Mouse (Mus musculus) CD8-positive naive resting alpha-beta T cell, adult 2 months (primary cell): ENCODE measurements around the gene Ntn3.

Experiments
- DNase-seq, 2 experiments: peaks; one replicate each; pipeline ENCODE4 v3.0.0; 2022; ENCODE audit warnings: low read depth in 2 of 2, low spot score in 2 of 2

The Ntn3 gene

GRCm38 (mm10) chr17:24209043-24209915 lies at the start of gene Ntn3:
TSS of gene Ntn3 (minus strand) at chr17:24209531.
- DNase-seq: no peak

DNA sequence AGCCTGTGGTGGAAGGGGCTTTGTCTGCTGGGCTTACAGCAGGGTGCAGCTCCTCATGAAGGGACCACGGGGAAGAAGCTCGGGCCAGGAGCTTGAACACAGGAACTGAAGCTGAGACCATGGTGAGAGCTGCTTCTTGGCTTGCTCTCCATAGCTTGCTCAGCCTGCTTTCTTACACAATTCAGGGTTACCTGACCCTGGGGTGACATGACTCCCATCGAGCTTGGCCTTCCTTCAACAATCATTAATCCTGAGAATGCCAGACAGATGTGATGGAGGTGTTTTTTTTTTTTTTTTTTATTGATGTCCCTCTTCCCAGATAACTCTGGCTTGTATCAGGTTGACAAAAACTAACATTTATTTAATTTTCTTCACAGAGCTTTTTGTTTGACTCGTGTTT lies 49.6 kb upstream of the Ntn3 start:
- no peak for DNase-seq

- DNase-seq: no peak
Measured at GRCm38 (mm10) chr17:24252329-24252728, 43.0 kb upstream of the Ntn3 start.

DNA sequence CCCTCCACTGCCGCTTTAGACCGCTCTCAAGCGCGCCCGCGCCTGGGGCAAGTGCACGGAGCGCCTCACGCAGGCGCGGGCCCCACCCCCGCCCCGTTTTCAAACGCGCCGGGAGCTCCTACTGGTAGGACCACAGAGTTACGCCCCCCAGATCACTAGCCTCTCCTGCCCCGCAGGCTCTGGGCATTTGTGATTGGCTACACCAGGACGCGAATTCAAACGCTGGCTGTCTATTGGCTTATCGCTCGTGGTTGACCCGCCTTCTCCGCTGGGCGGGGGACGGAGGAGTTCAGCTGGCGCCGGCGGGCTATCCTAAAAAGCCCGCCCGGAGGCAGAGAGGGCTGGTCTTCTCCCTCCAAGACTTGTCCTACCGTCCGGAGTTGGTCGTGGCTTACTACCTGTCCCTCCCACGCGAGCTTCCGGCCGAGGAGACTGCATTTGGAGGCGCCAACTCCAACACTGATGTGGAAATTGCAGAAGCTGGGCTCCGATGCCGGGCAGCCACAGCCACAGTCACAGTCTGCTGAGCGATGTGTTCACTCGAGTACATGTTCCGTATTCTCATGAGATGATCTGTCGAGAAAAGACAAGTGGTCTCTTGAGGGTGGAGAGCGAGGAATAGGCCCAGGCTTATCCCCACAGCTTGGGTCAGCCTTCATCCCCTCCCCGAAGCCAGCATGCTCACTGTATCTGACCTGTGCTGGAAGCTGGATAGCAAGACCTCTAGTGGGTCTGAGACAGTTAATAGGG lies 42.2 kb upstream of the Ntn3 start, which contains the start of gene Ccnf:
Gene Ccnf (minus strand): TSS at position 165 of the 750 bp plus-strand sequence.
- peak; percentile 95 for DNase-seq

GRCm38 (mm10) chr17:24250988-24251319 lies 41.6 kb upstream of the Ntn3 start:
- DNase-seq: no peak

GRCm38 (mm10) chr17:24248641-24249040 lies 39.3 kb upstream of the Ntn3 start:
- DNase-seq: peak in 1 of 2 experiments; percentile 13

- no peak for DNase-seq
Measured at GRCm38 (mm10) chr17:24244061-24244460, 34.7 kb upstream of the Ntn3 start.

DNA sequence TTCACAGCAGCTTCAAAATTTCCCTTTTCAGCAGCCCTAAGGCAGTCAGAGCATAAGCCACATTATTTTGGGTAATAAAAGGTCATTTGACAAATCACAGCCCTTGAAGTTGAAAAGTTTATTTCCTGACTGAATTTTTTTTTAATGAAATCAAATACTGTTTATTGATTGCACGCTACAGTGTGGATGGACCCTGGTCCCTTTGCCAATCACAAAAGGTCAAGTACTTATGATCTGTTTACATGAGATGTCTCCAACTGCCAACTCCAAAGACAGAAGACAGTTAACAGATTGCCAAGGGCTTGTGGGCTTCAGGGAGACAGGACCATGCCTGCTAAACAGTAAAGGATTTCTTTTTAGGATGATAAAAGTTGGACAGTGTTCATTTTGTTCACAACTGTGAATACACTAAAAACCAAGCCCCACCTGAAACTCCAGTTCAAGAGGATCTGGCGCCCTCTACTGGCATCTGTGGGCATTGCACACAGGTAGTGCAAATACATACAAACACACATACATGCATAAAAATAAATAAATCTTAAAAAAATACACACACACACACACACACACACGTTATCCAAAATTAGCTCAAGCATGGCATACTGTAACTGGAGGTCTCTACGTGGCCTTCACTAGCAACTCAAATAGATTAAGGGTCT lies 34.1 kb upstream of the Ntn3 start:
- peak; percentile 57 to 68 for DNase-seq

DNA sequence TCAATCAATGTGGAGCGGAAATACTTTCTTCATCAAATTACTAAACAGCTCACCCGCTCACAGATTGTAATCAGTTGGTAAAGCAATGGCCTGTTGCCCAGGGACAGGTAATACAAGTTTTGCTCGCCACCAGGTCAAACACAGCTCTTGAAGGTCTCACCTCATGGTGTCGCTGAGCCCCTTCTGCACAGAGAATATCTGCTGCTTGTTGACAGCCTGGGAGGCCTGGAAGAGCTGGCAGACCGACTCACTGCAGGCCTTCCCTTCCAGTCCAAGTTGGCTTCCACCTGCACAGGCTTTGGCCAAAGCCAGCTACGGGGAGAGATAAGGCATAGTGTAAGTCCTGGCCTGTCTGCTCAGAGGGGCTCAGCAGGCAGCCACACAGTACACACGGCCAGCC lies 27.6 kb upstream of the Ntn3 start:
- no peak for DNase-seq

- DNase-seq: no peak
Measured at GRCm38 (mm10) chr17:24236479-24236878, 27.1 kb upstream of the Ntn3 start.

DNA sequence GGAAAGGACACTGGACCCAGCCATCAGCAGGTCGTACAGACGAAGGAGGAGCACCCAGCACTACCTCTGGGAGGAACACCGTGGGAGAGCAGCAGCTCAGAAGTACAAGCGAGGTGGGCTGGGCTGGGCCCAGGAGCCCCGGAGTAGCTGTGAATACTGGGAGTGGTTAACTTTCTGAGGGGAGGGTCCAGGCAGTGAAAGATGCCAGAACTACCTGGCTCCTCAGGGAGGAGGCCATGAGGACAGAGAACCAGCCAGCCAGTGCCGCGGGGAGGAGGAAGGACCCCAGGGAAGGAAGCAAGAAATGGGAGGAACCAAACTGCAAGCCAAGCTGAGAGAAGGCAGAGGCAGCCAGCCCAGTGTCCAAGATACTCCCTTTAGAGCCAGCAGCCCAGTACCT lies 18.6 kb upstream of the Ntn3 start:
- DNase-seq: no peak

- DNase-seq: no peak
Measured at GRCm38 (mm10) chr17:24226721-24227120, 17.4 kb upstream of the Ntn3 start.

- no peak for DNase-seq
Measured at GRCm38 (mm10) chr17:24225851-24226250, 16.5 kb upstream of the Ntn3 start.

GRCm38 (mm10) chr17:24224741-24225140 lies 15.4 kb upstream of the Ntn3 start:
- DNase-seq: no peak

GRCm38 (mm10) chr17:24223513-24223912 lies 14.2 kb upstream of the Ntn3 start:
- DNase-seq: no peak

GRCm38 (mm10) chr17:24222653-24223052 lies 13.3 kb upstream of the Ntn3 start:
- DNase-seq: no peak

DNA sequence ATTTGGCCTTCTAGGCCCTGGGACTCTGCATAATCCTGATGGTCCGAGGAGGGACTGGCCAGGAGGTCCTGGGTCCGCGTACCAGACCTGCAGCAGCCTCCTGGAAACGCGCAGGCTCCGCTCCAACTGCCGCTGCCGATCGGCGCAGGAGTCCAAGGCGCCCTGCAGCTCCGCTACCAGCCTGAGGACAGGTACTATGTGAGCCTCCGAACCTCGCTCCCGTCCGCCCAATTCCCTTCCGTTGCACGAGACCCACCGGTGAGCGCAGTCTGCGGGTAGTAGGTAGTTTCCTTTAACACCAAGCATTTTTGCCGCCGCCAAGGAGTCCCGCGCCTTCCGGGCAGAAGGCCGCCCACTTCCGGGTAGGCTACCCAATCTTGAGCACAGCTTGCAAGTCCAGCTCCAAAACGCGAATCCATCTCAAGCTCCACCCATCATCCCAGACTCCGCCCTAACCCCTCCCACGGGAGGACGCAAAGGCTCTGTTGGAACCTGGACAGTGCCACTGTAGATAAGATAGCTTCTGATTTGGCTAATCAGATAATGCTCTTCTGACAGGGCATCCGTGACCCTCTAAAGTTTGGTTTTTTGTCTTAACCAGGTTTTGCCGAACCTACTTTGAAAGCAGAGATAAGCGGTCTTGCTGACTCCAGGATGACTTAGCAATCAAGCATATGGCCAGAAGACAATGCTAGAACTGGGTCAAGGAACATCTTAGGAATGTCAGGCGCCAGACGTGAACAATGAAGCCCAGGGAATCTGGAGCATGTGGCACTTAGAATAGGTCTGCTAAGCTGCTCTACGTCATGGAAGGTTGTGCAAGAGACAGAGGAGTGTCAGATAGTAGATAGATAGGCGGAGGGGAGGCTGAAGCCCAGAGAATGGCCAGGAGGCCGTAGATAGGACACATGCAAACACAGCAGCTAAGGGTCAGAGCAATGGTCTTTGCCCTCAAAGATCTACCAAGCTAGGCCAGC lies 11.4 kb upstream of the Ntn3 start, which contains the start of gene Tedc2:
Gene Tedc2 (minus strand): TSS at position 417 of the 977 bp plus-strand sequence.
- DNase-seq: peak; percentile 79 to 84

DNA sequence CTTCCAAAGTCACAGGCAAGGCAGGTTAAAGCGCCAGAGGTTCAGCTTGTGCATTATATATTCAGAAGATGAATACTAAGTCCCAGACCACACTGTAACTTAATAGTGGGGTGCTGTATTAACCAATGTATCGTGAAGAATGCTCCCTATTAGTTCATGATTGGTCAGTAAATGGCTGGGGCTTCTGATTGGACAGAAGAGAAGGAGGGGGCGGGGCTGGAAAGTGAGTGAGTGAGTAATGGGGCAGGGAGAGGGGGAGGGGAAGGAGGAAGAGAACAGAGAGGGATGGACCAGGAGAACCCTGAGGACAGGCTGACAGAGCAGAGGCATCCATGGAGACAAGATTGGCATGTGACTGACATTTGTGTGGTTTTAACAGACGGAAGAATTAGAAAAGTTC lies 7.5 kb upstream of the Ntn3 start:
- DNase-seq: no peak

- no peak for DNase-seq
Measured at GRCm38 (mm10) chr17:24213186-24213585, 3.9 kb upstream of the Ntn3 start.

- no peak for DNase-seq
Measured at GRCm38 (mm10) chr17:24212441-24213018, 3.2 kb upstream of the Ntn3 start.
